Mouse (Mus musculus): ENCODE results near the gene Pycr2. TPM values are rescaled to one million over a fixed set of nuclear protein-coding genes. Genes with fewer than 3 reads are reported as not detected.
"Not testable (repeated sequence)": the region's sequence is repeated elsewhere in the genome, so short reads cannot be mapped to it uniquely, and the experiment has no call there.

Gene Pycr2
- polyA plus RNA-seq, 1 experiment from 2014 or later: 163 TPM

GRCm38 (mm10) chr1:180934467-180935419 lies 30.6 kb downstream of the Pycr2 start, which contains the start of gene Lefty1:
TSS of gene Lefty1 (plus strand) at chr1:180935022.
- H3K27me3 ChIP-seq (ENCODE audit: low read depth, poor library complexity, severe bottlenecking): peaks cover 72% of the 10 kb centered on the region
- H3K9me3 ChIP-seq (replicated peaks): no peaks in the 10 kb centered on the region
- DNase-seq (ENCODE audit: low spot score): no peak
- H3K4me3 ChIP-seq: no peak within 1 kb of the TSS
- H3K27ac ChIP-seq: no peak within 1 kb of the TSS
- H3K4me1 ChIP-seq: peaks cover 21% of the 10 kb centered on the region
- 8% methylated on average over 21 of the region's 21 CpGs for WGBS
- no peaks in the 10 kb centered on the region for H3K36me3 ChIP-seq

- H3K27ac ChIP-seq; H3K36me3 ChIP-seq; DNase-seq (ENCODE audit: low spot score); H3K9me3 ChIP-seq (replicated peaks): not testable (repeated sequence)
- Histone ChIP-seq H3K4me1 (peaks cover 30% of the 10 kb centered on the region), H3K27me3 (ENCODE audit: low read depth, poor library complexity, severe bottlenecking) (peaks cover 89% of the 10 kb centered on the region), H3K4me3 (peak overlapping the region; percentile 39)
- WGBS: 2% methylated on average over 41 of the region's 41 CpGs
These were observed 32.7 kb downstream of the Pycr2 start for GRCm38 (mm10) chr1:180936610-180937398.

- H3K9me3 ChIP-seq (replicated peaks); H3K27ac ChIP-seq; H3K4me3 ChIP-seq; H3K36me3 ChIP-seq; DNase-seq (ENCODE audit: low spot score): not testable (repeated sequence)
- WGBS: 16% methylated on average over 13 of the region's 13 CpGs
- Histone ChIP-seq H3K4me1 (peaks cover 38% of the 10 kb centered on the region), H3K27me3 (ENCODE audit: low read depth, poor library complexity, severe bottlenecking) (peaks cover 93% of the 10 kb centered on the region)
These were observed 33.5 kb downstream of the Pycr2 start for GRCm38 (mm10) chr1:180937631-180938030.

GRCm38 (mm10) chr1:180938781-180939180 lies 34.7 kb downstream of the Pycr2 start:
- H3K27ac ChIP-seq; H3K36me3 ChIP-seq; DNase-seq (ENCODE audit: low spot score); H3K4me3 ChIP-seq; H3K9me3 ChIP-seq (replicated peaks): not testable (repeated sequence)
- H3K4me1 ChIP-seq: peaks cover 44% of the 10 kb centered on the region
- peaks cover 93% of the 10 kb centered on the region for H3K27me3 ChIP-seq (ENCODE audit: low read depth, poor library complexity, severe bottlenecking)
- WGBS: 80% methylated on average over 2 of the region's 2 CpGs

- 85% methylated on average over 7 of the region's 7 CpGs for WGBS
- Histone ChIP-seq H3K27ac (0 out of 2 replicates have a peak overlapping the region, but pooled peaks have one; percentile 91), H3K36me3 (no peaks in the 10 kb centered on the region), H3K27me3 (ENCODE audit: low read depth, poor library complexity, severe bottlenecking) (peaks cover 83% of the 10 kb centered on the region), H3K4me1 (peaks cover 52% of the 10 kb centered on the region), H3K4me3 (peak overlapping the region; percentile 88; the same call in 1 of the 2 replicates), H3K9me3 (replicated peaks) (no peaks in the 10 kb centered on the region)
- no peak for DNase-seq (ENCODE audit: low spot score)
These were observed 36.8 kb downstream of the Pycr2 start for GRCm38 (mm10) chr1:180940776-180941460.

- H3K27ac ChIP-seq: peak overlapping the region; percentile 91
- H3K4me1 ChIP-seq: peaks cover 54% of the 10 kb centered on the region
- H3K27me3 ChIP-seq (ENCODE audit: low read depth, poor library complexity, severe bottlenecking): peaks cover 76% of the 10 kb centered on the region
These were observed 37.6 kb downstream of the Pycr2 start for GRCm38 (mm10) chr1:180941726-180942125.

GRCm38 (mm10) chr1:180942166-180943031 lies 38.3 kb downstream of the Pycr2 start, which contains the start of gene Tmem63a:
TSS of gene Tmem63a (plus strand) at chr1:180942344.
- H3K27me3 ChIP-seq (ENCODE audit: low read depth, poor library complexity, severe bottlenecking): peaks cover 71% of the 10 kb centered on the region
- DNase-seq (ENCODE audit: low spot score): peak; percentile 80
- H3K27ac ChIP-seq: peak within 1 kb of the TSS; percentile 91
- peak within 1 kb of the TSS; percentile 88 for H3K4me3 ChIP-seq
- no peaks in the 10 kb centered on the region for H3K36me3 ChIP-seq
- under 1% methylated on average over 73 of the region's 73 CpGs for whole genome bisulfite sequencing
- H3K4me1 ChIP-seq: peaks cover 50% of the 10 kb centered on the region
- no peaks in the 10 kb centered on the region for H3K9me3 ChIP-seq (replicated peaks)

More at GRCm38 (mm10) chr1:180941726-180942125, 37.6 kb downstream of the Pycr2 start:
- WGBS: 4% methylated on average over 18 of the region's 18 CpGs
- Histone ChIP-seq H3K4me3 (peak overlapping the region; percentile 88), H3K36me3 (no peaks in the 10 kb centered on the region), H3K9me3 (replicated peaks) (no peaks in the 10 kb centered on the region)
- peak; percentile 57 for DNase-seq (ENCODE audit: low spot score)

GRCm38 (mm10) chr1:180943032-180943644 lies 39.0 kb downstream of the Pycr2 start:
- 40% methylated on average over 11 of the region's 11 CpGs for WGBS
- Histone ChIP-seq H3K36me3 (no peaks in the 10 kb centered on the region), H3K4me3 (peak overlapping the region; percentile 88), H3K4me1 (peaks cover 49% of the 10 kb centered on the region), H3K27me3 (ENCODE audit: low read depth, poor library complexity, severe bottlenecking) (peaks cover 64% of the 10 kb centered on the region), H3K9me3 (replicated peaks) (no peaks in the 10 kb centered on the region), H3K27ac (peak overlapping the region; percentile 91)
- no peak for DNase-seq (ENCODE audit: low spot score)

GRCm38 (mm10) chr1:180943896-180944295 lies 39.8 kb downstream of the Pycr2 start:
- Histone ChIP-seq H3K27ac (no peak overlapping the region), H3K4me3 (no peak overlapping the region), H3K4me1 (peaks cover 51% of the 10 kb centered on the region), H3K36me3 (no peaks in the 10 kb centered on the region), H3K9me3 (replicated peaks) (no peaks in the 10 kb centered on the region), H3K27me3 (ENCODE audit: low read depth, poor library complexity, severe bottlenecking) (peaks cover 57% of the 10 kb centered on the region)
- no peak for DNase-seq (ENCODE audit: low spot score)
- WGBS: 74% methylated on average over 1 of the region's 1 CpGs

- Histone ChIP-seq H3K9me3 (replicated peaks) (no peaks in the 10 kb centered on the region), H3K36me3 (no peaks in the 10 kb centered on the region), H3K4me1 (peaks cover 57% of the 10 kb centered on the region), H3K4me3 (no peak overlapping the region), H3K27me3 (ENCODE audit: low read depth, poor library complexity, severe bottlenecking) (peaks cover 57% of the 10 kb centered on the region), H3K27ac (peak overlapping the region; percentile 78)
- 73% methylated on average over 4 of the region's 4 CpGs for WGBS
- DNase-seq (ENCODE audit: low spot score): no peak
These were observed 40.5 kb downstream of the Pycr2 start for GRCm38 (mm10) chr1:180944553-180944952.

All from limb, embryonic 10.5 days (tissue).